Mouse (Mus musculus) MEL (cell line): ENCODE results near the gene Gm20388. TPM values are rescaled to one million over a fixed set of nuclear protein-coding genes. Genes with fewer than 3 reads are reported as not detected.

Experiments
- DNase-seq: peaks from one replicate; pipeline ENCODE4 v3.0.0; 2011; ENCODE audit warnings: low read depth, low spot score
- H3K27ac ChIP-seq: 2 replicates; pipeline ENCODE4 v1.5.1; 2012; ENCODE audit warnings: low read depth, mild to moderate bottlenecking, control low read depth, low read length, moderate library complexity; ENCODE audit not compliant: control insufficient read depth
- H3K27me3 ChIP-seq, 2 experiments: fragments of 150-350 bp in 1 of 2; sonication (generic) in 1 of 2; 2 replicates each; pipeline ENCODE4 v1.6.1; 2012; ENCODE audit warnings: low read length in 2 of 2, mild to moderate bottlenecking in 2 of 2, improper control_type of control experiment in 1 of 2, moderate library complexity in 1 of 2; ENCODE audit not compliant: insufficient read depth in 2 of 2, control insufficient read depth in 1 of 2
- H3K36me3 ChIP-seq, 2 experiments: 2 replicates each; pipeline ENCODE4 v1.6.1; 2012 to 2014; ENCODE audit warnings: low read length in 2 of 2, improper control_type of control experiment in 1 of 2, inconsistent platforms in 1 of 2, mild to moderate bottlenecking in 1 of 2; ENCODE audit not compliant: insufficient read depth in 2 of 2, control insufficient read depth in 1 of 2
- H3K4me1 ChIP-seq, 2 experiments: fragments of 150-350 bp in 1 of 2; sonication (generic) in 1 of 2; 2 replicates each; pipeline ENCODE4 v1.6.1; 2012; ENCODE audit warnings: low read length in 2 of 2, improper control_type of control experiment in 1 of 2, mild to moderate bottlenecking in 1 of 2; ENCODE audit not compliant: insufficient read depth in 2 of 2, control insufficient read depth in 1 of 2
- H3K4me3 ChIP-seq, 2 experiments: fragments of 150-350 bp in 1 of 2; sonication (generic) in 1 of 2; 2 replicates each; pipeline ENCODE4 v1.5.1; 2012; ENCODE audit warnings: low read depth in 2 of 2, low read length in 2 of 2, mild to moderate bottlenecking in 2 of 2, moderate library complexity in 2 of 2, control low read depth in 1 of 2, improper control_type of control experiment in 1 of 2; ENCODE audit not compliant: control insufficient read depth in 1 of 2, insufficient read depth in 1 of 2
- H3K79me2 ChIP-seq: 2 replicates; pipeline ENCODE4 v1.6.1; 2012; ENCODE audit warnings: mild to moderate bottlenecking, low read length, moderate library complexity; ENCODE audit not compliant: control insufficient read depth, poor library complexity, insufficient read depth
- H3K9ac ChIP-seq: 2 replicates; pipeline ENCODE4 v1.6.1; 2012; ENCODE audit warnings: low read depth, mild to moderate bottlenecking, control low read depth, low read length, moderate library complexity; ENCODE audit not compliant: control insufficient read depth, poor library complexity, severe bottlenecking
- H3K9me3 ChIP-seq: fragments of 150-350 bp; sonication (generic); replicated peaks from 2 replicates; pipeline ENCODE4 v1.6.1; 2012; ENCODE audit warnings: mild to moderate bottlenecking, low read length, improper control_type of control experiment, moderate library complexity; ENCODE audit not compliant: insufficient read depth
- CHD1 ChIP-seq: IDR thresholded peaks from 2 replicates; pipeline ENCODE4 v1.6.1; 2012; ENCODE audit warnings: low read depth, mild to moderate bottlenecking, inconsistent platforms, low read length, improper control_type of control experiment
- ELF1 ChIP-seq: IDR thresholded peaks from 2 replicates; pipeline ENCODE4 v1.6.1; 2014; ENCODE audit warnings: low read depth, mild to moderate bottlenecking, inconsistent platforms, low read length, improper control_type of control experiment, moderate library complexity
- EP300 ChIP-seq, 2 experiments: IDR thresholded peaks; 2 replicates each; pipeline ENCODE4 v1.6.1; 2011; ENCODE audit warnings: improper control_type of control experiment in 2 of 2, low read length in 2 of 2, low read depth in 1 of 2, mild to moderate bottlenecking in 1 of 2
- ETS1 ChIP-seq: IDR thresholded peaks from 2 replicates; pipeline ENCODE4 v1.6.1; 2012; ENCODE audit warnings: low read depth, mild to moderate bottlenecking, inconsistent platforms, low read length, improper control_type of control experiment, moderate library complexity
- GABPA ChIP-seq: IDR thresholded peaks from 2 replicates; pipeline ENCODE4 v1.6.1; 2012; ENCODE audit warnings: low read depth, mild to moderate bottlenecking, inconsistent platforms, low read length, improper control_type of control experiment, moderate library complexity
- GATA1 ChIP-seq: IDR thresholded peaks from 2 replicates; pipeline ENCODE4 v1.6.1; 2011; ENCODE audit warnings: low read depth, low read length, improper control_type of control experiment
- HCFC1 ChIP-seq: IDR thresholded peaks from 2 replicates; pipeline ENCODE4 v1.6.1; 2012; ENCODE audit warnings: low read depth, mild to moderate bottlenecking, inconsistent platforms, low read length, improper control_type of control experiment, moderate library complexity
- MAX ChIP-seq: IDR thresholded peaks from 2 replicates; pipeline ENCODE4 v1.6.1; 2011; ENCODE audit warnings: low read length, improper control_type of control experiment
- MAZ ChIP-seq: IDR thresholded peaks from 2 replicates; pipeline ENCODE4 v1.6.1; 2012; ENCODE audit warnings: low read depth, mild to moderate bottlenecking, inconsistent platforms, low read length, improper control_type of control experiment
- MEF2A ChIP-seq: IDR thresholded peaks from 2 replicates; pipeline ENCODE4 v1.6.1; 2014; ENCODE audit warnings: low read depth, mild to moderate bottlenecking, inconsistent platforms, low read length, improper control_type of control experiment; ENCODE audit not compliant: poor library complexity, insufficient replicate concordance, severe bottlenecking; ENCODE audit errors: extremely low read depth
- MYC ChIP-seq: IDR thresholded peaks from 2 replicates; pipeline ENCODE4 v1.6.1; 2011; ENCODE audit warnings: low read depth, mild to moderate bottlenecking, low read length, improper control_type of control experiment, moderate library complexity
- NELFE ChIP-seq: IDR thresholded peaks from 2 replicates; pipeline ENCODE4 v1.6.1; 2011; ENCODE audit warnings: low read depth, low read length, improper control_type of control experiment
- POLR2A ChIP-seq, 2 experiments: IDR thresholded peaks; 2 replicates each; pipeline ENCODE4 v1.6.1; 2011 to 2012; ENCODE audit warnings: low read length in 2 of 2, mild to moderate bottlenecking in 2 of 2, control low read depth in 1 of 2, improper control_type of control experiment in 1 of 2, low read depth in 1 of 2, moderate library complexity in 1 of 2; ENCODE audit not compliant: control insufficient read depth in 1 of 2, insufficient read depth in 1 of 2, poor library complexity in 1 of 2
- POLR2AphosphoS2 ChIP-seq: IDR thresholded peaks from 2 replicates; pipeline ENCODE4 v1.6.1; 2011; ENCODE audit warnings: low read length, improper control_type of control experiment
- POLR2AphosphoS5 ChIP-seq: IDR thresholded peaks from 2 replicates; pipeline ENCODE4 v1.6.1; 2012; ENCODE audit warnings: low read depth, borderline replicate concordance, mild to moderate bottlenecking, inconsistent platforms, low read length, moderate library complexity, mixed read lengths
- SIN3A ChIP-seq: IDR thresholded peaks from 2 replicates; pipeline ENCODE4 v1.6.1; 2012; ENCODE audit warnings: low read length, improper control_type of control experiment, inconsistent platforms
- SMC3 ChIP-seq: IDR thresholded peaks from 2 replicates; pipeline ENCODE4 v1.6.1; 2011; ENCODE audit warnings: low read depth, low read length, improper control_type of control experiment
- TAL1 ChIP-seq: IDR thresholded peaks from 2 replicates; pipeline ENCODE4 v1.6.1; 2012; ENCODE audit warnings: mild to moderate bottlenecking, inconsistent platforms, low read length, moderate library complexity, mixed read lengths
- USF2 ChIP-seq, 2 experiments: IDR thresholded peaks; 2 replicates each; pipeline ENCODE4 v1.6.1; 2011 to 2012; ENCODE audit warnings: improper control_type of control experiment in 2 of 2, low read length in 2 of 2, borderline replicate concordance in 1 of 2, inconsistent platforms in 1 of 2, low read depth in 1 of 2, mild to moderate bottlenecking in 1 of 2; ENCODE audit not compliant: insufficient read depth in 1 of 2
- ZC3H11A ChIP-seq: IDR thresholded peaks from 2 replicates; pipeline ENCODE4 v1.6.1; 2012; ENCODE audit warnings: low read depth, mild to moderate bottlenecking, inconsistent platforms, low read length, improper control_type of control experiment
- ZNF384 ChIP-seq: IDR thresholded peaks from 2 replicates; pipeline ENCODE4 v1.6.1; 2012; ENCODE audit warnings: low read depth, mild to moderate bottlenecking, inconsistent platforms, low read length, improper control_type of control experiment
- polyA plus RNA-seq, 2 experiments: library from polyadenylated mRNA; stranded (reverse) in 1 of 2; unstranded in 1 of 2; fragments of >175 nt in 1 of 2; fragments of >200 nt in 1 of 2; gene quantifications; 2 replicates each; pipeline versions ENCODE4 v1.2.1 to v1.2.4; 2012; ENCODE audit warnings: low replicate concordance in 2 of 2, low read depth in 1 of 2; ENCODE audit not compliant: insufficient read length in 2 of 2, insufficient read depth in 1 of 2, missing spikeins in 1 of 2
- total RNA-seq: library from RNA; depleted of rRNA; stranded (reverse); fragments of 300-350 nt; gene quantifications from 2 replicates; pipeline ENCODE4 v1.2.3, GENCODE M21; 2012

Gene Gm20388
- total and polyA plus RNA-seq, 3 experiments: 11.1 to 17.8 TPM; not detected in 1

GRCm38 (mm10) chr8:120388246-120388645 is 477.6 kb downstream of the Gm20388 start:
- Histone ChIP-seq H3K79me2 (no peaks in the 10 kb centered on the region), H3K9me3 (no peaks in the 10 kb centered on the region), H3K27ac (no peak overlapping the region), H3K27me3 (no peaks in the 10 kb centered on the region), H3K4me3 (no peak overlapping the region), H3K9ac (no peak overlapping the region), H3K36me3 (peaks cover 0 to 2% of the 10 kb centered on the region in 2 experiments; a peak in 2 of 4 replicates), H3K4me1 (peaks cover 0 to 4% of the 10 kb centered on the region in 2 experiments; a peak in 3 of 4 replicates)
- no peak for DNase-seq
- TF ChIP-seq SIN3A (no peak), POLR2A (IDR thresholded peaks at IDR 0.05; ENCODE audit: control insufficient read depth in 1 of 2, insufficient read depth in 1 of 2, low read depth in 1 of 2, low read length in 2 of 2, poor library complexity in 1 of 2) (no peak), ZC3H11A (no peak), CHD1 (no peak), ELF1 (no peak), EP300 (IDR thresholded peaks at IDR 0.05; ENCODE audit: low read depth in 1 of 2, low read length in 2 of 2) (no peak), GATA1 (no peak), ETS1 (no peak), MAX (no peak), MEF2A (no peak), MYC (no peak), POLR2AphosphoS5 (no peak), HCFC1 (no peak), USF2 (IDR thresholded peaks at IDR 0.05; ENCODE audit: borderline replicate concordance in 1 of 2, insufficient read depth in 1 of 2, low read depth in 1 of 2, low read length in 2 of 2) (no peak), TAL1 (no peak), POLR2AphosphoS2 (no peak), SMC3 (no peak)

- no peak for DNase-seq
- H3K9me3 ChIP-seq: no peaks in the 10 kb centered on the region
- no peak overlapping the region for H3K4me3 ChIP-seq
- H3K27ac ChIP-seq: no peak overlapping the region
- no peaks in the 10 kb centered on the region for H3K27me3 ChIP-seq
- H3K79me2 ChIP-seq: no peaks in the 10 kb centered on the region
- H3K4me1 ChIP-seq: no peaks in the 10 kb centered on the region
- no peaks in the 10 kb centered on the region for H3K36me3 ChIP-seq
- TF ChIP-seq TAL1 (no peak), MAZ (no peak), NELFE (no peak), POLR2A (IDR thresholded peaks at IDR 0.05; ENCODE audit: control insufficient read depth in 1 of 2, insufficient read depth in 1 of 2, low read depth in 1 of 2, low read length in 2 of 2, poor library complexity in 1 of 2) (no peak), ELF1 (no peak), ZNF384 (no peak), GABPA (no peak)
- H3K9ac ChIP-seq: no peak overlapping the region
Measured at GRCm38 (mm10) chr8:120390598-120390997, 480.0 kb downstream of the Gm20388 start.
